Mouse (Mus musculus) telencephalon, adult 2 months (tissue): ENCODE data around the gene Vipr1.

Source experiments
- DNase-seq: peaks from one replicate; pipeline ENCODE4 v3.0.0-alpha.2; 2011; ENCODE audit warnings: low read depth, low spot score

The Vipr1 gene

DNA sequence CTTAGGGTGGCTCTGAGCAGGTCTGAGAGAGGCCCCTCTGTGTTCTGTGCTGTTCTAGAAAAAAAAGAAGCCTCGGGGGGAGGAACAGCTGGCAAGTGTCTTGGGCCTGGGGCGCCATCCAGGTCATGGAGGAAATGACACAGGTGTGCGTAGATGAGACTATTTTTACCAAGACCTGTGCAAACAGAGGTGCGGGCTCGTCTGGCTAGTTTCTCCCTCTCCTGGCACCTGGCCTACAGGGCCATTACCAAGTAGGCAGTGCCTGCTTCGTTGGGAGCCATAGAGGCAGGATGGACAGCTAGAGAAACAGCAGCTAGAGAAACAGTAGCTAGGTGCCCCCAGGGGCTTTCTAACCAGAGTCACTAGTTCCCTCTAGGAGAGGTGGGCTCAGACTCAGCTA is 9.2 kb upstream of the Vipr1 start:
- DNase-seq: no peak

DNA sequence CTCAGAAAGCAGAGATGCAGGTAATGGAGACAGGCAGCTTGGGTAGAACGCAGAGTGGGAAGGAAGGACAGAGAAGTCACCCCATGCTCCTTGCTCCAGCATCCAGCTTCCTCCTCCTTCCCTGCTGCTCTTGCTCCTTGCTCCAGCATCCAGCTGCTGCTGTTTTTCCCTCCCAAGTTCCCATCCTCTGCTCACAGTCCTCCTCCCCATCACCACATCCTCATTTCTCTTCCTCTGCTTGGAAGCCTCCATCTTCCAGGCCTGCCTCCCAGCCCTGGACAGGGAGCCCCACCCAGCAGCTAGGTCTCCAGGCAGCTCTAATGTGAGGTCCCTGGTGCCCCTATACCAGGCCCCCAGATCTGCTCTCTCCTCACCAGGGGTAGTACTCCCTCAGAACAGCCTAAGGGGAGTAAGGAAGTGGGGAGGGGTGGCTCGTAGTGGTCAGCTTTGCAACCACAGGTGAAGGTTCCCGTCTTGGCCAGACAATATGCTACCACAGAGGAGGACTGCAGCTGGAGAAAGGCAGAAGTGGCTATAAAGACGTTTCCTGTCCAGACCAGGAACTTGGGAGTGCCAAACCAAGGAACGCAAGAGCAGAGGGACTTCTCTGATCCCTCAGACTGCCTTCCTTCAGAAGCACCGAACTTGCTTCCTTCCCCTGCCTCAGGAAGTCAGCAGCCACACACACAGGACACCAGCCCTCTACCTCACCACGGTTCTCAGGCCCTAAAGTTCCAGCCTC is 6.5 kb upstream of the Vipr1 start:
- DNase-seq: peak; percentile 35

DNA sequence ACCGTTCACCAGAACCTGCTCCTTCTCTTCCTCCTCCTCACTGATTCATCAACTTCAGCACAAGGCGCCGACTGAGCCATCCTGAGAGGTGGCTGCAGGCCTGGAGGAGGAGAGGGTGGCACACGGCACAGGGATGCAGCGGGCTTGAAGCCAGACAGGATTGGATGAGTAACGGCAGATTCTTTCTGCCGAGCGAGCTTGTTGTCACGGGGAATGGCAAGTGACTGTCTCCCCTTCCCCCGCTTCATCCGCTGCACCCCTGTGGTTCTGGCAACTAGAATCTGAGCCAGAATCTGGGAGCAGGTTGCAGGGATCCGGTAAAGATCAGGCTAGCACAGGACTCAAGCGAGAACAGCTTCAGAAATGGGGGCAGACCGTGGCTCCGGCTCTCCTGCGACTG is 2.7 kb upstream of the Vipr1 start:
- DNase-seq: peak; percentile 89

DNA sequence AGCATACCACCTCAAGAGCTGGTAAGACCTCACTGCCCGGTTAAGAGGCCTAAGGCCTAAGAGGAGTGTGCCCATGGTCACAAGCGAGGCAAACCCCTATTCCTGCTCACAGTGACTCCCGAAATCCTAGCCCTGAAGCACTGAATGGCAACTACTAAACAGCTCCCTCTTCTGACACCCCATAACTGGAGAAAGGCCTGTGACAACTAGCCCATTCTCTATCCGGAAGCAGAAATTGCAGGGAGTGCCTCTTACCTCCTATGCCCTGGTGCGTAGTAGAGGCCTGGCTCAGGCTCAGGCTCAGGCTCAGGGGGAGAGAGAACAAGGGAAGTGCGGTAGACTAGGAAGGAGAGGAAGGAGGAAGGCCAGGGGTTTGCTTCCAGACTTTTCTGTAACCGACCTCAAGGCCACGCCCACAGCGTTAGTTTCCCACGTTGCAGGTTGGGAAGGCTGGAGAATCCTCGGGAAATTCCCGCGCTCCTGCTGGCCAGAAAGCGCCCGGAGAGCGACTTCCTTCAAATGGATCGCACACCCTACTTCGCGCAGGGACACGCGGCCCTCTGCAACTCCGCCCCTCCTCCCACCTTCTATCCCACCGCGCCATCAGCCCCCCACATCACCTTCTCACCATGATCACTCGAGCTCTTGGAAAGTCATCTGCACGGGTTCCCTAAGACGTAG is 1.1 kb upstream of the Vipr1 start:
- peak; percentile 29 for DNase-seq

DNA sequence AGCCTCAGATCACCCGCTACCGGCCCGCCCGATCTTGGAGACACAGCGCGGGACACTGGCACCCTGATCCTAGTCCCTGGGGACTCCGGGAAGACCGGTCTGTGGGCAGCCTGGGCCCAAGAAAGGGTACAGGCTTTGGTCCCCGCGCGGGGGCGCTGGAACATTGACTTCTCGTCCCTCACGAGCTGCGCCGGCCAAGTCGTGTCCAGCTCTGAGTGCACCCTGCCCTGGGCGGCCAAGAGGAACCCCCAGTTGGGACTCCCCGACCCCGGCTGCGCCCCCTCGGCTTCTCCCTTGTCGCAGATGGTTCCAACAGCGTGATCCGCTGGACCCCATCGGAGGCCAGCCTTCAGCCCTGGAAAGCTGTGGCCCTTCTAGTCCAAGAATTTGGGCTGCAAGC is 515 bp upstream of the Vipr1 start, which contains the start of gene Lyzl4:
Gene Lyzl4, minus strand, starts transcription at position 96 of the 400 bp plus-strand sequence.
- DNase-seq: peak; percentile 47

DNA sequence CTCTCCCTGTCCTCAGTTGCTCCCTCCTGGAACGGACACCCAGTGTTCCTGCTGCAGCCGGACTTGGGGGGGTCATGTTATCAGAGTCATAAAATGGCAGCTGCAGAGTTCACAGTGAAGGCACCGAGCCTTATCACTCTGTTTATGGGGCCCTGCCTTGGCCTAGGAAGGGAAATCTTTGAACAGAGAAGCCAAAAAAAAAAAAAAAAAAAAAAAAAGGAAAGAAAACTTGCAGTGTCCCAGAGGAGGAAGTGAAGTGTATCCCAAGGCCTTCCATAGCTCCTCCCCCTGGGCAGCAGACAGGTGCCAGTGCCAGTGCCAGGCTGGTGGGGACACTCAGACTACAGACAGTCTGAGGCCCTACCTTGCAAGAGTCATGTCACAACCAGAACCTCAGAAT is 2.3 kb downstream of the Vipr1 start:
- DNase-seq: no peak

DNA sequence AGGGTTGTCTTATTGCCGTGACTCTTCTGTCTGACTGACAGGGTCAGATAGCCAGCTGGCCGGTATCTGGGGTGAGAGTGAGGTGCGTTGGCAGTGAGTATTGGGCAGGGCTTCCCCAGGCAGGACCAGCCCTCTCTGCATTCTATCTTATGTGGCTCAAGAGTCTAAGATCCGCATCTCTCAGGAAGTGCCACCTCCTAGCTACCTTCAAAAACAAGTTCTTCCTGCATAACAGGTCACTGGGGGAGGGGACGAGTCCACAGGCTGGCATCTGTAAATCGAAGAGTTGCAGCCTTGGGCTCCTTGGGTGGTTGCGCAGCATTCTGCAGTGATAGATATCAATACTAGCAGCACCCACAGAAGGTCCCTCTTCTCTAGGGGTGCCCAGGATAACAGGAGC is 4.5 kb downstream of the Vipr1 start:
- no peak for DNase-seq

DNA sequence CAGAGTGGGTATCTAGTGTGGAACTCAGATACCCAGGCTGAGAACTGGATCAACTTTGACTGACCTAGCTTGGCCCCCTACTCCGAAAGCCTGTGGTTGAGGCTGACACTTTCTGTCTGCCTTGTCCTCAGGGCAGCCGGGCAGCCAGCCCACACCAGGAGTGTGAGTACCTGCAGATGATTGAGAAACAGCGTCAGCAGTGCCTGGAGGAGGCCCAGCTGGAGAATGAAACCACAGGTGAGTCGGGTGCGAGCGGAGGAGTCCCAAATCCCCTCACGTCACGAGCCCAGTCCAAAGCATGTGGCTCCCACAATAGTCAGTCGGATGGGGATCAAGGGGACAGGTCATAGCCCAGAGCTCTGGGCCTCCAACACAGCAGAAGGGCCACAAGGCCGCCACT is 11.2 kb downstream of the Vipr1 start:
- DNase-seq: no peak

DNA sequence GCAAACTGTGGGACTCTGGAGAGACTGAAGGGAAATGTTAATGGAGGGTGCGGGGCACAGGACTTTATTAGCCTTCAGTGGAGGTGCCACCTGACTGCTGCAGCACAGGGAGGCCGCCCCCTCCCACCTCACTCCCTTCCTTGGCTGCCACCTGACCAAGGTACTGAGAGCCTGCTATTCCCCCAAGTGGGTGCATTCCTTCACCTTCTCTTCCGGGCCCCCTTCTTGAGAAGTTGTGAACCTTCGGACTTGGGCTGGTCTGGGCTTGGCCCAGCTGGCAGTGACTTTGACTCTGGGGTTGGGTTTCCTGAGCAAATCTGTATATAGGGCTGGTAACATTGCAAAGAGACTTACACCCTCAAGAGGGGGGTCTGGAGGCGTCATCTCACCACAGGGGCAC is 13.8 kb downstream of the Vipr1 start:
- no peak for DNase-seq

DNA sequence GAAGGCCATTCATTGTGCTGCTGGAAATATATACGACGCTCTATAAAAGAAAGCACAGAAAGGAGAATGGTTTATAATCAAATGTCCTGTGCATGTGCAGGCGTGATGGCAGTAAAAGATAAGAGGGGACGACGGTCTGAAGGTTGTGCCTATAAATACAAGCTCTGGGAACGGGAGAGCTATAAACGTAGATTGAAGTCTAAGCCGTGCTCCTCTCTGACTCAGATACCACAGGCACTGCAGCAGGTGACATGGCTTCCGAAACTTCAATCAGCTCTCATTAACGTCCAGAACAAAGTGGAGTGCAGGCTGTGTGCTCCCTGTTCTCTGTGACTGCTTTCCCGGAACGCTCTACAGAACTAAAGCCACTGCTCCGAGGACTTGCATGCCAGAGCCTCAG is 14.6 kb downstream of the Vipr1 start:
- no peak for DNase-seq

DNA sequence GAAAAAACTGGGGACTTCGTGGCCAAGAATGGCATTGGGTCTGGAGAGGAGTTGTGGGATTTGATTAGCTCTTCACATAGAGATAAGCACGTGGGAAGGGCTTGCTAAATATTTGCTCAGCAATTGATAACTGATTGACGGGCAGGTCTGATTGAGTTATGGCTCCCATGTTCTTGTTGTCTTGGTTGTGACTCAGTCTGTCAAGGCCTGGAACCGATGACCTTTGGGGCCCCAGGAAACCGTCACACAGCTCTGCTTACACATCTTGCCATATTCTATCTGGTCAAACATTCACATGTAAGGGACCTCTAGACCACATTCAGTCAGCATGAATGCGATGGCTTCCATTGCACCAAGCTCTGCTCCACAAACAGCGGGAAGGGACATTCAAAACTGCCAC is 15.7 kb downstream of the Vipr1 start:
- DNase-seq: no peak

DNA sequence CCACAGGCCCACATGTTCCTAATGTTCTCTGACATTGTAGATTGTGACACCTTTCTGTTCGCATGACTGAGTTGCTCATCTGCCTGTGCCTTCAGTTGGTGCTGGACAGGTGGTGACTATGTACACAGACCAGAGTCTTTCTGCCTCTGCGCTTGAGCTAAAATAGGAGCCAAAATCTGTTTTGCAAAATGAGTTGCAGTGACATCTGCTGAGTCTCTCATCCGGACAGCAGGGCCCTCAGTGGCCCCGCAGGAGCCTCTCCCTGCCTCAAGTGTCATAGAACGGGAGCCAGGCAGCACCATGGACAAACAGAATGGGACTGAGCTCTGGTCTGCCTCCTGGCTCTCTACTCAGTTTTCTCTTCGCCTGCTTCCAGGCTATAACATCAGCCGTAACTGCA is 17.3 kb downstream of the Vipr1 start:
- no peak for DNase-seq

DNA sequence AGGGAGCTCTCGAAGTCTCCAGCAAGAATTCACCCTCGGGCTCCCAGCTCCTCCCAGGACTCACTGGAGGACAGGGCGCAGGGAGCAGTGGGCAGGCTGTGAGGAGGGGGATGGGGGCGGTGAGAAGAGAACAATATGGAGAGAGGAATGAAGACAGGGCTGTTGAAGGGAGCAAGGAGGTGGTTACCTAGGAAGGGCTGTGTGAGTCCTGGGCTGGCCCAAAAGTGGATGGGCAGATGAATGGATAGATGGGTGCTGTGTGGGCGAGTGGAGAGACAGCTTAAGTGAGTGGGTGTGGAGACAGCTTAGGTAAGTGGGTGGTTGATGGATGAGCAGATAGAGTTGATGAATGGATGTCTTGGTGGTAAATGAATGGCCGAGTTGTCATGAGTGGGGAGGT is 21.0 kb downstream of the Vipr1 start:
- no peak for DNase-seq

DNA sequence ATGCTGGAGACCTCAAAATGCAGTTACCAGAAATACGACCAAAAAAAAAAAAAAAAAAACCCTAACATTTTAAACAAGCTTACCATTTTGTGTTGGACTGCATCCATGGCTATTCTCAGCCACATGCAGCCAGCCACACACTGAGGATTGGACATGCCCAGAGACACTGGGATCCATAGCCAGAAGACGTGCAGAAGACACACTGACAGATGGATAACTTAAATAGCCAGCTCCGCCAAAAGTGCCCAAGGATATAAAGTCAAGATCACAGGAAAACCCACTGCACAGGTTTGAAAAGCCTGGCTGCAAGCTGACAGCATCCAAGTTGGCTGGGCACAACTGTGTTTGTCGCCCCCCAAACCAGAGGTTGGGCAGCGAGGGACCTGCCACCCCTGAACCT is 21.6 kb downstream of the Vipr1 start:
- DNase-seq: peak; percentile 77

DNA sequence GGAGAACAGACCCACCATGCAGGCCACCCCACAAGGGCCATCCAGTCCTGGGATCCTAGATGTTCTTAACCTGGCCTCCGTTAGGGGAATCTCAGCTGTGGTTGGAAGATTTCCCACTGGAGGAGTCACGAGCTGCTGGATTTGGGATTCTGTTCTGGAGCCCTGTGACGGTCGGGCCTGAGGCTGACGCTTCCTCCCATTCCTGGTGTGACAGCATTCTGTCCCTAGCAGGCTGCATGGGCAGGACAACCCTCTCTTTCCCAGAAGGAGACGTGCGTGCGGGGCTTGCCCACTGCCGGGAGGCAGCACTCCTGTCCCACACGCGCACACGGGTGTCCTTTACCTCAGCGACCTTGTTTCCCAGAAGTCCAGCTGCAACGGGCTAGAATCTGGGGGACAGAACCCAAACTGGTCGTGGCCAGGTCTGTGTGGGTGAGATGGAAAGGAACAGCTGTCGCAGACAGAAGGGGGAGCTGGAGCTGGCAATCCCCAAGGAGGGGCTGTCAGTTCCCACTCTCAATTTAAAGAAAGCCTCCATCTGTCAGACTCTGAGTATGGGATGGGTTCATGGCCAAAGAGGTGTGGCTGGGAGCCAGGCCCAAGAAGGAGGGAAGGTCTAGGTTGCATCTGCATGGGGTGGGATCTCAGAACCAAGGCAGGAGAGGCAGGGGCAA is 24.6 kb downstream of the Vipr1 start:
- peak; percentile 77 for DNase-seq

DNA sequence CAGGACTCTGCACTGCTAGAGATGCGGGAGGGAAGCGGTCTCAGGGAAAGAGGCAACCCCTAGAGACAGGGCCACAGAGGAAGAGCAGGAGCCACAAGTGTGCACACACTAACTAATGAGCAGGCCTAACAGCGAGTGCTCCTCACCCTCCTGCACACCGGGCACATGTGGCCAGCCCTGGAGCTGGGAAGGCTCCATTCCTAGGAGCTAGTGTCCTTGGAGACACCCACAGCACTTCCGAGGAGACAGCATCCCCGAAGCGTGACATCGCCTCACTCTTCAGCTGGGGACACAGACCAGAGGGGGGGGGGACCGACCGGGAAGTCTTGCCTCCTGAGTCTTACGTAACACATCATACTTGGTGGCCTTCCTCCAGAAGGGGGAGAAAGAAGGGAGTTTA is 25.3 kb downstream of the Vipr1 start:
- DNase-seq: no peak

DNA sequence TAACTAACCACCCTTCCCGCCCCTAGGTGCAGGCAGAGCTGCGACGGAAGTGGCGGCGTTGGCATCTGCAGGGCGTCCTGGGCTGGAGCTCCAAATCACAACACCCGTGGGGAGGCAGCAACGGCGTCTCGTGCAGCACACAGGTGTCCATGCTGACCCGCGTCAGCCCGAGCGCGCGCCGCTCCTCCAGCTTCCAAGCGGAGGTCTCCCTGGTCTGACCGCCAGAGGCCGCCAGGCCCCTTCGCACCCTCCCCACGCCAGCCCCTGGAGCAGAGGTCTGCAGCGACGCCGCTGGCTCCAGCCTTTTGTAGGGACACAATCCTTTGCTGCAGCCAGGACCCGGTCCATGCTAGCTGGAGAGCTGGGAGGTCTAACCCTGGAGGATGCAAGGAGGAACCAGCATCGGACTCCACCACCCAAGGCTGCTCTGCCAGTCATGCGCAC is 26.9 kb downstream of the Vipr1 start:
- no peak for DNase-seq

DNA sequence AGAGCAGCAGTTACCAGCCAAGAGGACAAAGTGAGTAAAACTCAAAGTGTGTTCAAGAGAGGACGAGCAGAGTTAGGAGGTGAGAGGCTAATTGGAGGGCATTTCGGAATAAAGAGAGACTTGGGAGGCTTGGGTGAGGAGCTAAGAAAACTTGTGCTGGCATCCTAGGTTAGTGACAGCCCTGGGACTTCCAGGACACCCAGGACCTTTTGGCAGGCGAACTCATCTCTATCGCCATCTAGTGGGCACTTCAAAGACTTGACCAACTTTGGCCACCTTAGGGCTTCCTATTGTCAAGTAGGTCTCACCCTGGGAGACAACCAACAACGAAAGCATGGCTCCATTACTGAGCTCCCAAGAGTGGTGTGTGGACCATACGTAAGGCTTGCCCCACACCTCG is 28.8 kb downstream of the Vipr1 start:
- no peak for DNase-seq

DNA sequence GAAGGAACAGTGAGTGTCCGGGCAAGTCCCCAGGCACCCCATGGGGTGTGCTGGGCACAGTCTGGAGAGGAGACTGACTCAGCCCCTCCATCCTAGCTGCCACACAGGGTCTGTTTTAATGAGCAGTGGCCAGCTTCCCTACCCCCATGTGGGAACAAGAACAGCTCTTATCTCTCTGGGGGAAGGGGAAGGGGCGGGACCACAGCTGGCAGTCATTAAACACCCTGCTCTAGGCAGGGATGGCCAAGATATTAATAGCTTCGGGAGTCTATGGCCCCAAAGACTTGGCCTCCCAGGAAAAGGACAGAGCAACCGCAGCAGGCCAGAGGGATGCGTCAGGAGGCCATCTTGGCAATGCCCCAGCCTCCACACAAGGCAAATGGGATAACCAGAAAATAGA is 29.8 kb downstream of the Vipr1 start:
- DNase-seq: no peak

DNA sequence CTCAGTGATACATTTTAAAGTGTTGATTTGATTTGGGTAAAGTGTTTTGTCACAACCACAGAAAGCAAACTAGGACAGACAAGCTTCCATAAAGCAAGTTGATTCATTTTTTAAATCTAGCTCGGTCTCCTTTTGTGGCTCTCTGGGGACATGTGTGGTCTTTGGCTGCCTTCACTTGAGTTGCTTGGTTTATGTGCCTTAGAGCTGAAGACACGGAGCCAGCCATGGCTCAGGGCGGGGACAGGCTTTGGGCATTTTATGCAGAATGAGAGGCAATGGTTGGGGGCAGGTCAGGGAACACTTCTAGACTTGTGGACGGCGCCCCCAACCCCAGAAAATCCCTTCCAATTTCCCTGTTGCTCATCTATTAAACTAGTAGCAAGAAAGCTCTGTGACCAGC is 31.2 kb downstream of the Vipr1 start:
- no peak for DNase-seq

DNA sequence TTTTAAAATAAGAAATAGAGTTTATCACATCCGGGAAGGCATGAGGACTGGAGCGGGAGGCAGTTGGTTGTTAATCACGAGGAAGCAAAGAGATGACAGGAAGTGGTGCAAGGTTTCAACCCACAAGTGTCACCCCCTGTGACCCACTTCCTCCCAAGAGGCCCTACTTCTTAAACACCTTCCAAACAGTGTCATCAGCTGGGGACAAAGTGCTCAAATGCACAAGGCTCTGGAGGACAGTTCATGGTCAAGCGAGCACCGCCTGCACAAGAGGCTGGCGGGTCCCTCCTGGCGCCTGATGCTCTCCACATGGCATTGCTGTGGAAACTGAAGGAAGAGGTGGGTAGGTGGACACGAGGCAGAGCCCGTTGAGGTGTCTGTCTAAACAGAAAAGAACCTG is 32.5 kb downstream of the Vipr1 start:
- no peak for DNase-seq

DNA sequence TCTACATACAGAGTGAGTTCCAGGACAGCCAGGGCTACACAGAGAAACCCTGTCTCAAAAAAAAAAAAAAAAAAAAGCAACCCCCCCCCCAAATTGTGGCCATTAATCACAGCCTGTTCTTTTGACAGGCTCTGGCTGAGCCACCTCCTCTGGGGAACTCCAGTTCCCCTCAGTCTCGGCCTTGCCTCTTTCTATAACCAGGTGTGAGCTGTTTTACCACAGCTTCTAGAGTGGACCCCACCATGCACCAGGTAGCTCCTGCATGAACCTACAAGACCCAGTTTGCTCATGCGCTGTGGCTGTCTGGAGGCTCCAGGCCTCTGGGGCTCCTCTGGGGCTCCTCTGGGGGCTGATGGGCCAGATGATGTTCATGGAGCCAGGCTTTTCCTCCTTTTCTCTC is 33.0 kb downstream of the Vipr1 start:
- DNase-seq: no peak

DNA sequence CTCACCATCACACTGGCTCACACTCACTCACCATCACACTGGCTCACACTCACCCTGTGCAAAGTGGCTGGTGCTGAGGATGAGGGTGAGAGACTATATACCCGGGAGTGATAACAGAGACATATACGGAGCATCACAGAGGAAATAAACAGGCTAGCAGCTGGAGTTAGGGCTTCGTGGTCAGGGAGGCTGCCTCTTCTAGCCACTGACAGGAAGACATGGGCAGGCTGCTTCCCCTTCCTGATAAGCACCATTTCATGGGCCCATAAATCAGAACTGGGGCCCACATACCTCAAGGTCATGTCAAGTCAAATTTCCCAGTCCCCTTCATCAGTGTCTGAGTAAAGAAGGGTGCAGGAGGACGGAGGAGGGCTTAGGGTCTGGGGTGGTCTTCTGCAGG is 34.6 kb downstream of the Vipr1 start:
- no peak for DNase-seq
